Mouse (Mus musculus) ovary, postnatal 14 days (tissue): ENCODE data around the gene Abca3.
A peak's percentile ranks its signal among the peaks of the same experiment; 100 is the strongest.

Experiments
- DNase-seq: peaks from one replicate; pipeline ENCODE4 v3.0.0; 2022; ENCODE audit warnings: low spot score

Gene Abca3

DNA sequence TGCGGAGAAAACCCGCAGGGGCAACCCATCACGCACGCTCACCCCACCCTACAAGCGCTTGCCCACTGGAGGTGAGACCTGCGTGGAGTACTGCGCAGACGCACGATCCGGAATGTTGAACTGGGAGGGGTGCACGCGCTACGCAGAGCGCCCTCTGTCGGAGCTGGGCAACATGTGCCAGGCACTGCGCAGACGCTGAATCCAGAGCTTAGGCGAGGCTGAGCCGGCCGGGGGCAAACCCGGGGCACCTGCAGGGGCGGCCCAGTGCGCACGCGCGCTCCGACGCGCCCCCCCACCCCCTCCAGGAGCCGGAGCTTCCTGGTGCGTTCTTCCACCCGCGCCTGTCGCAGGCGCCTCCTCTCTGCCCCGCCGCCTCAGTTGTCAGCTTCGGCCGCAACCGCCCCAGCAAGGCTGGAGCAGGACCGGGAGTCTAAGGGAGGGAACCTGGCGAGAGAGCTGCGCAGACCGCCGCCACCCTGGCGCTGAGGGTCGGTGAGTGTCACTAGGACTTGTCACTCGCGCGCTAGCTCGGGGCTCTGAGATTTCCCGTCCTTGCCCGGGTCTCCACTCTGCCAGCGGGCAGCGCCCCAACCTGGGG is at the start of gene Abca3:
TSS of gene Abca3 (plus strand) at position 191 of the 598 bp plus-strand sequence.
- DNase-seq = peak; percentile 88

- DNase-seq = peak; percentile 3
These were observed 44.2 kb upstream of the Abca3 start for GRCm38 (mm10) chr17:24307500-24307899.

- DNase-seq = no peak
These were observed 30.9 kb upstream of the Abca3 start for GRCm38 (mm10) chr17:24320826-24321225.

GRCm38 (mm10) chr17:24325051-24325450 is 26.7 kb upstream of the Abca3 start:
- DNase-seq = no peak

DNA sequence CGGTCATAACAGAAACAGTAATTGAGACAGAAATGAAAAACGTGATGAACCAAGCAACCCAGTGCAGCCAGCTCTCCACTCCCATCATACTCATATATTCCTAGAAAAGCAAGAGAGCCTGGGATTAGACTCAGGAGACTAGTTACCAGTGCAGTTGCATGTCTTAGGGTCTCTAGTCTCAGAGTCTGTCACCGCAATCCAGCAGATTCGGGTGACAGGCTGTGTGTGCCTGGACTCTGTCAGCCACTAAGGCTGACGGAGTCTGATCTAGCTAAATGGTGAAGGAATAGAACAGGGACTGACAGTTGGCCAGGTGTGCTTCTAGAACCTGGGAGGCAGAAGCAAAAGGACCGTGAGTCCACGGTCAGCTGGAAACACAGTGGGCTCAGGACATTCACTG is 24.1 kb upstream of the Abca3 start:
- DNase-seq = no peak

- no peak for DNase-seq
These were observed 7.1 kb upstream of the Abca3 start for GRCm38 (mm10) chr17:24344672-24345071.

DNA sequence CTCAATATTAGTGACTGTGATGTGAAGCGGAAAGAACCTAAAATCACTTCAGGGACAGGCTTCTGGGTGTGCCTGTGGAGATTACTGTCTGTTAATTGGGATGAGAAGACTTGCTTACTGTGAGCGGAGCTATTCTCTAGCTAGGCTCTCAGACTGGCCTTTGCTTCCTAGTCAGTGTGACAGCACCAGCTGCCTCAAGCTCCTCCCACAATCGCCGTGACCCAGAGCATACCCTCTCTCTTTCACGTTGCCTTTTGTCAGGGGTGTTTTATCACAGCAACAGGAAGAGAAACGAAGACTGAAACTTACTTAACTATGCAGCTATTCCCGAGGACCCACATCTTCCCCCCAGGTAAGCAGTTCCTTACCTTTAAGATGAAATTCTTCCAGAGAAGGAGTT is 4.9 kb upstream of the Abca3 start:
- no peak for DNase-seq

- DNase-seq = no peak
These were observed 2.6 kb upstream of the Abca3 start for GRCm38 (mm10) chr17:24349176-24349575.

DNA sequence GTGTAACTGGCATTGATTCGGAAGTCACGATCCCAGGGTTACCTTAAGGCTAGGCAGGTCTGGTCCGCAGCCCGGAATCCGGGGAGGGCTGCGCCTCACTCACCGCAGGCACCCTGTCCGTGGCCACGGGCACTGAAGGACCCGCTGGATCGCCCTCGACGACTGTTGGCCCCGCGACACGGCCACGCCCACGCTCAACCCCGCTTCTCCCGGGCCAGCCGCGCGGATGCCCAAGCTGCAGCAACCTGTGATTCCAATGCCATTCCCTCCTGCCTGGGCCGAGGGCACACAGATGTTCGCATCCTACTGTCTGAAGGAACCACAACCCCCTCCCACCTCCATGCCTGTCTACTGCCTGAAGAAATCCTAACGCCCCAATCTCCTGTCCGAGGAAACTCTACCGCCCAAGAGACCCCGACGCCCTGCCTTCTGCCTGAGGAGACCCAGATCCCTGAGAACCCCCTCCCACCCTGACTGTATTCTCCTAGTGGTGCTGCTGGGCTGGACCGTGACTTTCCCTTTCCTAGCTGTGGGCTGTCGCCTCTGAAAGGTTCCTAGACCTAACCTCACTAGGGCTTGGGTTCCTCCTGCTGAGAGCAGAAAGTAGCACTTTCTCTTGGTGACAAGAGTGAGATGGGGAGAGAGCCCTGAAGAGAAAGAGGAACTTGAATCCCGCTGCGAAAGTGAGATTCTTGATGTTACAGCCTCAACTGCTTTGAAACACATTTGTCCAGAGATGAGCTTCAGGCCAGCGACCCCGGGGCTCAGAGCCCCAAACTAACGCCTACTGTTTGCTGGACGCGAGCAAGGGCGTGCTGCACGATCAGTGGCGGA is 607 bp upstream of the Abca3 start, which contains the start of gene Abca17:
TSS of gene Abca17 (minus strand) at position 143 of the 834 bp plus-strand sequence.
- no peak for DNase-seq

DNA sequence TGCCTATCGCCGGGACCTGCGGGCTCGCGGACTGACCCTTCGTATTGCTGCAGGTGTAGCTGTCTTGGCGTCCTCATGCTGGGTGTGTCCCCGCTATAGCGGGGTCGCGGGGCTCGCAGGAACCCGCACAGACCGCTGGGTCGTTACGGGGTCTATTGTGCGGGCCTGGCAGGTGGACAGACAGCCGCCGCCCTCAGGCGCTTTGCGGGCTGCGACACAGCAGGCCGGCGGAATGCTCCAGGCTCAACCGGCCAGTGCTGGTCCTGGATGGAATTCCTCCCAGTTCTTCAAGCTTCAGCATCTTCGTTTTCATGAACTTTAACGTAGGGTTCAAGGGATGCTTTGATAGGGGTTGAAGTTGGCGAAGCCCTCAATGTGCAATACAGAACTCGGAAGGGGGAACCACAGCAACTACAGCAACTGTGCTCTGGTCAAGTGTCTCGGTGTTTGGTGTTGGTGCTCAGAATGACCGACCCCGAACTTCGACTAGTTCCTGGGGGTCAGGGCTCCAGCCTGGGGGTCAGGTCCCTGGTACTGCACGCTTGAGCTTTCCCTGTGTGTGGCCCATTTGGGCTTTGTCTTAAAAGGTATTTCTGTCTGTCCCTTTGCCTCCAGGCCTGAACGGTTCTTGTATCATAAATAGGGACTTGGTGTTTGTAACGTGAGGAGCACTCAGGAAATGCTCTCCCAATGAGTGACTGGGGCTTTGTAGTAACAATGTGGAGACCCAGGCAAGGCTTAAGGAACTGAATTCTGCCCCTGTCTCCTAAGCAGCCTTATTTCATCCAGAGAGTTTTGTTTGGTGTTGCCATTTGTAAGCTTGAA is 832 bp downstream of the Abca3 start:
- no peak for DNase-seq

DNA sequence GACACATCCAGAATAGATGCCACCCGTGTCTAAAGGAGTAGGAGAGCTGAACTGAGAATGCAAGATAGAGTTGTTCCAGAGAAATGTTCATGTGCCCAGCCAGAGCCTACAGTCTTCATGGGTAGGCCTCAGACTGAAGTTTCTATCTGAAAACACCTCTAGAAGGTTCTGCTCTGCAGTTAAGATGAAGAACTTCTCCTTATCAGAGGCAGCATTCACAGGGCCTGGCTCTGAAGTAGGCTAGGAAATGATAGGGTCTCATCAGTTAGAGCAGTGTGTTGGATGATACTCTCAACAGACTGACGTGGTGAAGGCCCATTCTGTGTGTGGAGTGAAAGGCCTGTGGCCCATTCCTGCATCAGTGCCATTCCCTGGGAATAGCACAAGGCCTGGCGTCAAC is 2.2 kb downstream of the Abca3 start:
- no peak for DNase-seq

GRCm38 (mm10) chr17:24355284-24355683 is 3.5 kb downstream of the Abca3 start:
- no peak for DNase-seq

- no peak for DNase-seq
These were observed 7.3 kb downstream of the Abca3 start for GRCm38 (mm10) chr17:24359006-24359405.

DNA sequence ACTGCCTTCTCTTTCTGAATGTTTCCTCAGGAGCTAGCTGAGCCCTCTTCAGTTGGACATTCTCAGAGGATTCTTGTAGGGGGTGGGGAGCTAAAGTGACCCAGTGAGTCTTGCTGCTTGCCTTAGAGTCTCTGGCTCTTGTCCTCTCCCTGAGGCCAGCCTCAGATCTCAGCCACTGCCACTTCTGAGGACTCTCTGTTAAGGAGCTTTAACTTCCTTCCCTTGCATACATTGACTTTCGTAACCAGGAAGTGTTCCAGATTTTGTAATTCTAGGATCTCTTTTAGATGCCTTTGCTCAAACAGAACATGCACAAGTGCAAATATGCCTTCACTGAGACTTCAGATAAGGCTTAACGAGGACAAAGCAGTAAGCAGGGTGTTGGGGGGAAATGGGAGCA is 8.2 kb downstream of the Abca3 start:
- no peak for DNase-seq

DNA sequence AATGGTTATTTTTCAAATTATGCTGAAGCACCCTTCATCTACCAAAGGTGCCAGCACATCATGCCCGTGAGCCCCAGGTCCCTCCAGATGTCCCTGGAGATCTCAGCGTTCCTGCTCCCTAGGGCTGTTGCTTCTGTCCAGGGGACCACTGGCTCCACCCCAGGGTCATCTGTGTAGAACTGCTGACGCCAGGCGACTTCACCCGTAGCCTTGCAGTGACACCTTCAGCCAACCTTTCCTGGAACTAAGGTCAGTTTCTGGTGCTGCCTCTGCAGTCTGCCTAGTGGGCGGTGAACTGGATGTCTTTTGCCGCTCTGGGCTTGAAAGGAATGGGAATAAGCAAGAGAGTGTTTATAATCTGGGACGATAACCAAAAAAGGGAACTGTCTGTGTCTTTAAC is 9.1 kb downstream of the Abca3 start:
- no peak for DNase-seq

DNA sequence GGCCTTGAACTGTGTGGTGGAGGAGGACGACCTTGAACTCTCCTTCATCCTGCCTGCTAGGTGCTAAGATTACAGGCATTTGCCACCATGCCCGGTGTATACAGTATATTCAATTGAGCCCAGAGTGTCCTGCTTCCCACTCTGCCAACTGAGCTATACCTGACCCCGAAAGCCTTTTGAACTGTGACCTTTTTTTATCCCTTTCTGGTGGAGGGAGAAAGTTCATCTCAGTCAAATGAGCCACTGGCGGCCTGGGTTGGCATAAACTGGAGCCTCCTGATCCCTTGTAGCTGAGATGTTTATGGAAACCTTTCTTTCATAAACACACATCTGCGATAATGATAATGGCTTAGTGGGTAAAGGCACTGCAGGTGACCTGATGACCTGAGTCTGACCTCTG is 9.5 kb downstream of the Abca3 start:
- DNase-seq = no peak

- DNase-seq = no peak
These were observed 10.8 kb downstream of the Abca3 start for GRCm38 (mm10) chr17:24362527-24362926.

GRCm38 (mm10) chr17:24364461-24364860 is 12.7 kb downstream of the Abca3 start:
- no peak for DNase-seq

DNA sequence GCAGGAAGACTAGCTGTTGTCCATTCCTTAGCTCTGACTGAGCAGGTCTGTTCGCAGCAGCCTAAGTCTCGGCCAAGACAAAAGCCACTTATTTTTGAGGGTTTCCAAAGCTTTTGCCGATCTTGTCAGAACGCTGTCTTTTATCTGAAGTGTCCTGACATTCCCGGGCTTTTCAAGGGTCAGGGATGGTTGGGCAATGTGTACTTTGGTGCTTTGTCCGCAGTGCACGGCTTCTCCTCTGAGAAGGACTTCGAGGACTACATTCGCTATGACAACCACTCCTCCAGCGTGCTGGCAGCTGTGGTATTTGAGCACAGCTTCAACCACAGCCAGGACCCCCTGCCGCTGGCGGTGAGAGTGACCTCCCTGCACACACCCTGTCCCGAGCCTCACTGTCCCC is 14.1 kb downstream of the Abca3 start:
- no peak for DNase-seq

GRCm38 (mm10) chr17:24375094-24375712 is 23.5 kb downstream of the Abca3 start:
- no peak for DNase-seq

- DNase-seq = no peak
These were observed 24.1 kb downstream of the Abca3 start for GRCm38 (mm10) chr17:24375886-24376285.

GRCm38 (mm10) chr17:24378496-24378895 is 26.7 kb downstream of the Abca3 start:
- no peak for DNase-seq
